Mouse (Mus musculus) ES-Bruce4 (cell line): ENCODE data around the gene Pitpnm2.

Experiments
- CTCF ChIP-seq: IDR thresholded peaks from one replicate; pipeline ENCODE4 v1.8.1; 2011; ENCODE audit warnings: low read depth, low read length
- EP300 ChIP-seq: IDR thresholded peaks from 2 replicates; pipeline ENCODE4 v1.6.1; 2011; ENCODE audit warnings: low read depth, low read length; ENCODE audit not compliant: insufficient read depth
- POLR2A ChIP-seq: IDR thresholded peaks from one replicate; pipeline ENCODE4 v1.8.1; 2011; ENCODE audit warnings: low read length; ENCODE audit not compliant: insufficient read depth

- TF ChIP-seq POLR2A (no peak), CTCF (no peak), EP300 (no peak)
Measured at GRCm38 (mm10) chr5:124249614-124250591, at the start of gene Pitpnm2.
